Mouse (Mus musculus) 416B (cell line): ENCODE results near the gene Eln.

Experiments
- DNase-seq: peaks from one replicate; pipeline ENCODE4 v3.0.0; 2011; ENCODE audit warnings: low read depth

Gene Eln

GRCm38 (mm10) chr5:134684398-134684797, 62.7 kb downstream of the Eln start:
- no peak for DNase-seq

- no peak for DNase-seq
These were observed 63.3 kb downstream of the Eln start for GRCm38 (mm10) chr5:134683813-134684212.

- no peak for DNase-seq
These were observed 66.9 kb downstream of the Eln start for GRCm38 (mm10) chr5:134680238-134680637.

GRCm38 (mm10) chr5:134678827-134679546, 68.1 kb downstream of the Eln start:
- no peak for DNase-seq

GRCm38 (mm10) chr5:134678031-134678430, 69.1 kb downstream of the Eln start:
- peak; percentile 74 for DNase-seq

GRCm38 (mm10) chr5:134677491-134677890, 69.6 kb downstream of the Eln start:
- no peak for DNase-seq

GRCm38 (mm10) chr5:134675956-134676759, 71.0 kb downstream of the Eln start:
- DNase-seq, result peak; percentile 85

- no peak for DNase-seq
These were observed 72.1 kb downstream of the Eln start for GRCm38 (mm10) chr5:134674977-134675376.

- no peak for DNase-seq
These were observed 74.5 kb downstream of the Eln start for GRCm38 (mm10) chr5:134672611-134673010.

GRCm38 (mm10) chr5:134672198-134672516, 75.0 kb downstream of the Eln start:
- DNase-seq, result no peak

GRCm38 (mm10) chr5:134671335-134672197, 75.6 kb downstream of the Eln start:
- DNase-seq, result no peak

GRCm38 (mm10) chr5:134669001-134669708, 78.0 kb downstream of the Eln start:
- DNase-seq, result no peak

GRCm38 (mm10) chr5:134668495-134668894, 78.6 kb downstream of the Eln start:
- DNase-seq, result no peak

GRCm38 (mm10) chr5:134656708-134657107, 90.4 kb downstream of the Eln start:
- no peak for DNase-seq
